Mouse (Mus musculus) right cerebral cortex, postnatal 14 days (tissue): Measurements from ENCODE around the gene H3f3a.

Experiments used
- DNase-seq: peaks from one replicate; pipeline ENCODE4 v3.0.0; 2022

Gene H3f3a

GRCm38 (mm10) chr1:180757252-180757955, 56.3 kb downstream of the H3f3a start:
- no peak for DNase-seq

GRCm38 (mm10) chr1:180756711-180757110, 57.0 kb downstream of the H3f3a start:
- DNase-seq = no peak

GRCm38 (mm10) chr1:180754376-180754775, 59.4 kb downstream of the H3f3a start:
- DNase-seq = no peak

GRCm38 (mm10) chr1:180752115-180752514, 61.6 kb downstream of the H3f3a start:
- no peak for DNase-seq
